Mouse (Mus musculus) megakaryocyte progenitor cell, adult 5-6 weeks (primary cell): ENCODE measurements at regions not wholly inside any gene's neighbourhood (a gene's known extent, or its start where the extent isn't known, plus 50 kb on each side); places are given as distances from the start of the nearest gene placed in this dataset.
A peak's percentile ranks its signal among the peaks of the same experiment; 100 is the strongest.

Source experiments
- ATAC-seq: replicated peaks from 2 replicates; pipeline ENCODE4 v1.8.0; 2016; ENCODE audit warnings: mild to moderate bottlenecking, moderate TSS enrichment, inconsistent platforms; ENCODE audit not compliant: poor library complexity

- ATAC-seq, result no peak
Measured at GRCm38 (mm10) chr6:50968546-50968945, 314.3 kb upstream of the Npvf start.

- no peak for ATAC-seq
Measured at GRCm38 (mm10) chr6:50969341-50969740, 315.1 kb upstream of the Npvf start.

DNA sequence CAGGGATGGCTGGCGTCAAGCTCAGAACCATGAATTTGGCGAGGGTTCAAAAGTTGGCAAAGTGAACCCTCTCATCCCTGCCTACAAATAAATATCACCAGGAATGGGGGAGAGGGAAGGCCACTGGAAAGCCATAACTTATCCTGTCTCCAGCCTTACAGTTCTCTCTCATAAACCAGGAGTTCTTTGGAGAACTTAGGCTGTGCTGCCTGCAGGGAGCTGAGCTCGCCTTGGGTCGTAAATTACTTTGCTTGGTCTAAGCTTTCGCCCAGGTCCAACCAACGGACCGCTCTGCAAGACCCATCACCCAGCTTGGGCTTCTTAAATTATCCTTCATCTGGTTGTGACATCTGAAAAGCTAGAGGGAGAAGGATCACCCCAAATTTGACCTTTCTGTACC lies 315.8 kb upstream of the Npvf start:
- no peak for ATAC-seq

DNA sequence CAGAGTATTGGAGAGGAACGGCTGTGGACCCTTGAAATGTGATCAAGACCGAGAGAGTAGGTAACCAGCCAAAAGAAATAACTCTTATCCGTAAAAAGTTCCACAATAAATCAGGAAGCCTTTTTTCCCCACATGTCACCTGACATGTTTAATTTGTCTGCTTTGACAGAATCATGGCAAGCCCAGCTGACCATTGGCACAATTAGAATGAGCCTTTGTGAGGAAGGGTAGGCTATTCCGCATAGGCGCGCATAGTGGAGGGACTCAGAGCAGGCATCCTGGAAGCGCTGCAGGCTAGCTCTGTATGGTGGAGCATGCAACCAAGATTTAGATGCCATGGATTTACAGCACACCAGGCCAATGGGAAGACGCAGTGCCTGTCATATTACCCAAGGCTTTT lies 316.5 kb upstream of the Npvf start:
- ATAC-seq, result no peak

- ATAC-seq, result no peak
Measured at GRCm38 (mm10) chr6:50972268-50972667, 318.0 kb upstream of the Npvf start.

- ATAC-seq, result 0 out of 2 replicates have a peak, but pooled peaks have one; percentile 4
Measured at GRCm38 (mm10) chr6:50973231-50973654, 319.0 kb upstream of the Npvf start.

- ATAC-seq, result no peak; the same call in 1 of the 2 replicates
Measured at GRCm38 (mm10) chr6:50973815-50974214, 319.6 kb upstream of the Npvf start.

DNA sequence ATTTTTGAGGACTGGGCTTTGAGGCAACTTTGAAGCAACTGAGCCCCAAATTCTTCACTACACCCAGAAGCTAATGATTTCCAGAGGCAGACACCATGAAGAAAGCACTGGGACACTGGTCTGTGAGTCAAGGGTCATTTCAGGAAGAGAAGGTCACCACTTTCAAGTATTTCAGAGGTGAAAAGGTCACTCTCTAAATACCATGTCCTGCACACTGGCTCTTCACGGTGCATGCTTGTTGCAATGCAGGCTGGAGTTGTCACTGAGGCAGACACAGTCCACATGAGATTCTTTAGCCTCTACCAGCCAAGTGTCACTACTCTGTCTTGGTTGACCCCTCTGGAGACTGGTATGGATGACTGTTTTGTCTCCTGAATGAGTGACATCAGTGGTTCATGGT lies 320.7 kb upstream of the Npvf start:
- no peak for ATAC-seq

- no peak for ATAC-seq
Measured at GRCm38 (mm10) chr6:50976973-50977372, 322.7 kb upstream of the Npvf start.

DNA sequence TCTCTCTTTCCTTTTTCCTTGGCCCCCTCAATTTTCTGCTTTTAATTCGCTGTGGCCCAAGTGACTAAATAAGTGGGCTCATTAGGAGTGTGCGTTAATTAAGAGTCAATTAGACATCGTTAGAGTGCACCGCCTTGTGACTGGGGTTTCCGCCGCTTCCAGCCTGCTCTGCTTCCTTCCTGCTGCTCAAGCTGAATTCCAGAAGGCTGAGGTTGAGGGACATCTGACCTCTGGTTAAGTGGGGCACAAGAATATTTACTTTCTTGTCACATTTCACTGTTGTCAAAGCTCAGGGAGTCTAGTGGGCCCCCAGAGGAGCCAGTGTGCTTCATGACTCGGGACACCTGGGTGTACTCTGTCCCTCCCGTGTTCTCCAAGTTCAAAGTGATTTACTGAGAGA lies 323.1 kb upstream of the Npvf start:
- ATAC-seq, result no peak

- no peak for ATAC-seq
Measured at GRCm38 (mm10) chr6:50978016-50978415, 323.8 kb upstream of the Npvf start.

GRCm38 (mm10) chr6:50978571-50978970 lies 324.3 kb upstream of the Npvf start:
- ATAC-seq, result no peak

DNA sequence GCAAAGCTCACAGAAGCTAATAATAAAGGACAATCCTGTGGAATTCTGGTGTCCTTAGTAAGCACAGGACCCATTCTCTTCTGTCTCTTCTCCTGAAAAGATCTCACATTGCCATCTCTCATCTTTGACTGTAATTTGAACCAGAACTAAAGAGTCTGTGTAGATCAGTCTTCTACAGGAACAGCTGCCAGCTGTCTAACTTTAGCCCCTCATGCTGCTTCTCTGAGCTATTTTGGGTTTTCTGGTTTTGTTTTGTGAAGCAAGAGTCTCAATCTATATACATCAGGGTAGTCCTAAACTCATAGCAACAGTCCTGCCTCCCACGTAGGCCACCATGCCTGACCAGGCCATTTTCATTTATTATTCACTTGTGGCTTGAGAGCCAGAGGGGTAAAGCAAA lies 325.5 kb upstream of the Npvf start:
- ATAC-seq, result no peak

GRCm38 (mm10) chr6:50980311-50980710 lies 326.1 kb upstream of the Npvf start:
- no peak for ATAC-seq

GRCm38 (mm10) chr6:50981702-50982309 lies 327.6 kb upstream of the Npvf start:
- no peak for ATAC-seq

DNA sequence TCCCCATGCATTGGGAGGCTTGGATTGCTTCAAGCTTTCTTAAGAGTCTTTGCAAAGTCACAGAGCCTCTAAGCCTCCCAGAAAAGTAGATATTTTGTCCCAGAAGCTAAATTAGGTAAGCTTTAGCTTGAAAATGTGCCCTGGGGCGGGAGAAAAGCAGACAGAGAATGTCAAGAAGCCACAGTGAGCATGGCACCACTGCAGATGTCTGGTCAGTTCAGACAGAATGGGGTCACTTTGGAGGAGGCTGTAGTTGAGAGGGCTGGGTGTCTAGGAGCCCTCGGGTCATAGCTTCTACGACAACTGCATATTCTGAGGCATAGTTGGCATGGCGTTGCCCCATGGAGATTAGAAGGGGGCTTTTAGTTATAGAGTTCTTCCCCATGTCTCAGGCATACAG lies 328.6 kb upstream of the Npvf start:
- no peak for ATAC-seq

DNA sequence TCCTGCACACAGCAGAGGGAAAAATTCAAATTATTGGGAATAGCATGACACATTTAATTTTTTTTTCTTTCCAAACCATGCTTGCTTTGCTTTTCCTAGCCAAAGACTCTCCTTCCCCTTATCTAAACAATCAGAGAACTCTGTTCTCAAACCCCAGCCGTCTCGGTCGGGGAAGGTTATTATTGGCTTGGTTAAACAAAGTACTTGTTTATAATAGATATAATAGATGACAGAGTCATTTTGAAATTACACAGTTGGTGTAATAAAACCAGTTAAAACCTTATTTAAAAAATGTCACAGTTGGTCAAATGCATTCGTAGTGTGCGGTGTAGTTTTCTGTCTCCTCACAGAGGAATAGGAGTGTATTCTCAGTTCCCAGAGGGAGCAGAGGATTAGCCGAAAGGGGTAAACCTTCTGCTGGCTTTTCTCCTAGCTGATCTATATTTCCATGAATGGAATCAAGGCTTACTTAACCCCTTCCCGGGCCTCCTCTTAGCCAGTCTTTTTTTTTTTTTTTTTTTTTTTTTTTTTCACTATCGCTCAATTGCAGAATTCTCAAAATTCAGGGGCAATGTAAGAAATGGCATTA lies 329.4 kb upstream of the Npvf start:
- no peak for ATAC-seq

DNA sequence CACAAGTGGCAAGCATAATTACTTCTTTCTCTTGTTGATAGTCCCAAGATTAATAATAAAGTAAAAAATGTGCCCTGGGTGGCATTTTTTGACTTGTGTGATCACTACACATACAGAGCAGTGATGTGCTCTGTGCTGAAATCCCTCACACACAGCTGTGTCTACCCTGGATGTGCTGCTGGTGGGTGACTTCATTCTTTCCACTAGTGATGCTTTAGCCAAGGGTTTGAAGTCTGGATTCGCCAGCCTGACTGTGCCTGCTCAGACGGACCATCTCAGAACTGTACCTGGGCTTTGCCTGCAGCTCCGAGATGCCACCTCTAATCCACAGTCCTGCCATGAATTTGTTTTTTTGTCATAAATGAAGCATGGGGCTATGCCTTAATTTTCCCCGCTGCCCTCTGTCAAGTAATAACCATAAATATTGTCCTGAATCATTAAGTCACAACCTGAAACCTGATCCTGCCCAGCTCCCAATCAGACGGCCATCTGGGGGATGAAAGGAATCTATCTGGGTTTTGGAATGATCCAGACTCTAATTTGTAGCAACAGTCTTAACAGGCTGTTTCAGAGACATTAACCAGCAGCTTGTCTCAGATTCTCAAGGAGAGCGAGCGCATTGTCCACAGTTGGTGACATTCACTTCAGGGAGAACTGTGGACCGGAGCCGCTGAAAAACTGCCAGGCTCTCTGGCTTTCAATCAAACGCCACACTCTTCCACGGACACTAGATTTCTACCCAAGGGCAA lies 330.1 kb upstream of the Npvf start:
- ATAC-seq, result no peak

- ATAC-seq, result no peak
Measured at GRCm38 (mm10) chr6:50986270-50986924, 332.2 kb upstream of the Npvf start.

- ATAC-seq, result no peak
Measured at GRCm38 (mm10) chr6:50988561-50988960, 334.3 kb upstream of the Npvf start.

DNA sequence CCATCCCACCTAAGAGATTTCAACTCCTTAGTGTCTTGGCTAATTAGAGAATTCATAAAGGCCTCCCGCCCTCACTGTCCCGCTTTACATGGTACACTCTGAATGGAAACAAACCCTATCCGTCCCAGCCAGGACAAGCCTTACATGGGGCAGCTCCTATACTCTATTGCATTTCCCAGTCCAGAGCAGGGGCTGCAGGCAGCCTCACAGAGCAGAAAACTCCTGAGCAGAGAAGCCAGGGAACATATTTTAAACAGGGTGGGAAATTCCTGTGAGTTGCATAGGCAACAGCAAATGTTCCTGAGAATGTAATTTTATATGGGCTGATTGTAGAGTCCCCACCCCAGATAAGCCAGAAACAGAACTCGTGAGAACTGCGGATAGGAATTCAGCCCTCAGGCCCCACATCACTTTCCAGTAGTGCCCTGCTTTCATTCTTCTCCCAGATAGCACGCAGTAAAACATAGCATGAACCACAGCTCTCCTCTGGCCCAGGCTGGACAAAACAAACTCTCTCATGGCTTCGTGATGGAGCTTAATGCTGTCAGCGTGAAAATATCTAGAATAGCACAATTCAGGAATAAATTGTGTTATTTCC lies 337.4 kb upstream of the Npvf start:
- ATAC-seq, result no peak
